Comparison of ENCODE assay signal across 18 mouse cellular contexts in the genomic region with DNA sequence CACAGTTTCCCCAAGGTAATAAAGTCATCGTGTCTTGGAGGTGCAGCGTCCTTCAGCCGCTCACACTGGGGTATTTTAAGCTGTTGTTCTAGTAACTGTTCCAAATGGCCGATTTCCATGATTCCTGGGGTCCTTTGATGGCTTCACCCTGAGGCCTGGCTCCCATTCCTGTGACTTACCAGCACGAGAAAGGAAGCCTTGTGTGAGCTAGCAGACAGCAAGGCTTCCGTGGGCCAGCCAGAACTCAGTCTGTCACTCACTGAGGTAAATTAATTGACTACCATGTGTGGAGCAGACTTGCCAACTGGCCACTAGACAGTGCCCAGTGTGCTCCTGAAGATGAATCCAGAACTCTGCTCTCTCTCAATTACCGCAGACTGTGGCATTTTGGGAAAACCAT. TPM values are rescaled to one million over a fixed set of nuclear protein-coding genes. Genes with fewer than 3 reads are reported as not detected.
DNase-seq lines count a peak whose midpoint lies in the region; ATAC-seq and TF ChIP-seq lines count a peak whose summit lies in the region.
"Had no signal": no experiment of that assay in that cellular context is flagged by ENCODE, and none has a peak within 500 bp of the region (broad histone marks: within the 10 kb centered on the region; RNA-seq: fewer than 3 reads in every experiment).

No protein-coding gene starts in this region.

- no peaks in the 10 kb centered on the region for H3K27me3 ChIP-seq in forebrain, embryonic 14.5 days (replicated peaks; ENCODE audit: control insufficient read depth, insufficient read depth, low read length)
- H3K27me3 ChIP-seq in forebrain, embryonic 11.5 days (ENCODE audit: control insufficient read depth, insufficient read depth, low read length) = no peaks in the 10 kb centered on the region
- no peaks in the 10 kb centered on the region for H3K27me3 ChIP-seq in midbrain, embryonic 15.5 days (replicated peaks)
- H3K27me3 ChIP-seq in midbrain, embryonic 13.5 days = no peaks in the 10 kb centered on the region
- no peaks in the 10 kb centered on the region for H3K27me3 ChIP-seq in forebrain, postnatal 0 days (ENCODE audit: insufficient read depth, low read length)
- no peaks in the 10 kb centered on the region for H3K27me3 ChIP-seq in midbrain, embryonic 16.5 days (ENCODE audit: control insufficient read depth, insufficient read depth, low read depth, low read length)
- H3K27me3 ChIP-seq: embryonic facial prominence, embryonic 13.5 days; heart, embryonic 12.5 days; liver, embryonic 12.5 days; Patski had no signal

- H3K27ac ChIP-seq in forebrain, embryonic 14.5 days (ENCODE audit: low read depth, low read length) = no peak overlapping the region; the same call in 1 of the 2 replicates
- no peak overlapping the region for H3K27ac ChIP-seq in forebrain, embryonic 11.5 days (ENCODE audit: low read depth, low read length)
- peak overlapping the region; percentile 20; the same call in 1 of the 2 replicates for H3K27ac ChIP-seq in midbrain, embryonic 15.5 days
- H3K27ac ChIP-seq in midbrain, embryonic 13.5 days = no peak overlapping the region; the same call in 1 of the 2 replicates
- H3K27ac ChIP-seq in forebrain, postnatal 0 days (ENCODE audit: low read depth, low read length) = no peak overlapping the region
- no peak overlapping the region for H3K27ac ChIP-seq in midbrain, embryonic 16.5 days (ENCODE audit: low read length)
- H3K27ac ChIP-seq: embryonic facial prominence, embryonic 13.5 days; limb, embryonic 10.5 days; liver, embryonic 12.5 days had no signal

- H3K4me3 ChIP-seq in forebrain, embryonic 14.5 days (ENCODE audit: low read depth, low read length) = no peak overlapping the region
- no peak overlapping the region for H3K4me3 ChIP-seq in forebrain, embryonic 11.5 days (ENCODE audit: low read depth, low read length)
- H3K4me3 ChIP-seq in midbrain, embryonic 15.5 days = no peak overlapping the region
- H3K4me3 ChIP-seq in midbrain, embryonic 13.5 days (replicated peaks) = no peak overlapping the region
- H3K4me3 ChIP-seq in forebrain, postnatal 0 days (ENCODE audit: low read depth, low read length) = no peak overlapping the region
- no peak overlapping the region for H3K4me3 ChIP-seq in midbrain, embryonic 16.5 days (ENCODE audit: low read depth, low read length)
- H3K4me3 ChIP-seq: embryonic facial prominence, embryonic 13.5 days; heart, embryonic 12.5 days; limb, embryonic 10.5 days; liver, embryonic 12.5 days; myocyte had no signal

- H3K4me2 ChIP-seq in forebrain, embryonic 14.5 days (ENCODE audit: low read length) = no peak overlapping the region
- H3K4me2 ChIP-seq in forebrain, embryonic 11.5 days (ENCODE audit: low read depth, low read length, severe bottlenecking) = no peak overlapping the region
- no peak overlapping the region for H3K4me2 ChIP-seq in midbrain, embryonic 15.5 days
- no peak overlapping the region for H3K4me2 ChIP-seq in midbrain, embryonic 13.5 days (replicated peaks)
- H3K4me2 ChIP-seq in forebrain, postnatal 0 days (ENCODE audit: low read depth) = no peak overlapping the region
- H3K4me2 ChIP-seq in midbrain, embryonic 16.5 days (ENCODE audit: low read length) = no peak overlapping the region
- H3K4me2 ChIP-seq: embryonic facial prominence, embryonic 13.5 days; heart, embryonic 12.5 days; liver, embryonic 12.5 days had no signal

- H3K36me3 ChIP-seq in forebrain, embryonic 14.5 days (ENCODE audit: control insufficient read depth, insufficient read depth, low read length) = no peaks in the 10 kb centered on the region
- no peaks in the 10 kb centered on the region for H3K36me3 ChIP-seq in forebrain, embryonic 11.5 days (ENCODE audit: control insufficient read depth, insufficient read depth, low read length)
- no peaks in the 10 kb centered on the region for H3K36me3 ChIP-seq in midbrain, embryonic 15.5 days (replicated peaks)
- no peaks in the 10 kb centered on the region; the same call in 1 of the 2 replicates for H3K36me3 ChIP-seq in midbrain, embryonic 13.5 days
- no peaks in the 10 kb centered on the region for H3K36me3 ChIP-seq in forebrain, postnatal 0 days (ENCODE audit: insufficient read depth)
- H3K36me3 ChIP-seq in midbrain, embryonic 16.5 days (ENCODE audit: control insufficient read depth, insufficient read depth, low read length) = no peaks in the 10 kb centered on the region
- H3K36me3 ChIP-seq: embryonic facial prominence, embryonic 13.5 days; heart, embryonic 12.5 days had no signal

- H3K4me1 ChIP-seq in forebrain, embryonic 14.5 days (ENCODE audit: control insufficient read depth, insufficient read depth, low read length) = peaks cover 17% of the 10 kb centered on the region
- peaks cover 4% of the 10 kb centered on the region; the same call in 1 of the 2 replicates for H3K4me1 ChIP-seq in forebrain, embryonic 11.5 days (replicated peaks; ENCODE audit: control insufficient read depth, insufficient read depth, low read length)
- peaks cover 39% of the 10 kb centered on the region for H3K4me1 ChIP-seq in midbrain, embryonic 15.5 days
- peaks cover 54% of the 10 kb centered on the region for H3K4me1 ChIP-seq in midbrain, embryonic 13.5 days (replicated peaks)
- peaks cover 11% of the 10 kb centered on the region for H3K4me1 ChIP-seq in forebrain, postnatal 0 days (ENCODE audit: insufficient read depth)
- H3K4me1 ChIP-seq in midbrain, embryonic 16.5 days (ENCODE audit: control insufficient read depth, insufficient read depth, low read length) = peaks cover 27% of the 10 kb centered on the region

- TF ChIP-seq CTCF in forebrain, postnatal 0 days (IDR thresholded peaks at IDR 0.05; ENCODE audit: low read depth) = no peak

- H3K9ac ChIP-seq in forebrain, embryonic 14.5 days (ENCODE audit: low read length) = no peak overlapping the region
- H3K9ac ChIP-seq in forebrain, embryonic 11.5 days (ENCODE audit: low read length) = no peak overlapping the region
- H3K9ac ChIP-seq in midbrain, embryonic 15.5 days = no peak overlapping the region
- H3K9ac ChIP-seq in midbrain, embryonic 13.5 days (replicated peaks) = no peak overlapping the region
- no peak overlapping the region for H3K9ac ChIP-seq in forebrain, postnatal 0 days
- H3K9ac ChIP-seq in midbrain, embryonic 16.5 days (ENCODE audit: low read depth, low read length) = no peak overlapping the region
- H3K9ac ChIP-seq: embryonic facial prominence, embryonic 13.5 days; heart, embryonic 12.5 days; liver, embryonic 12.5 days had no signal

- peak; percentile 49 for DNase-seq in forebrain, embryonic 14.5 days (ENCODE audit: low spot score)
- DNase-seq in forebrain, embryonic 11.5 days (ENCODE audit: low spot score) = no peak
- DNase-seq in forebrain, postnatal 0 days = peak; percentile 49
- no peak for DNase-seq in thymus, postnatal 0 days (ENCODE audit: low spot score)
- DNase-seq in adrenal gland, adult 18-20 months (ENCODE audit: low spot score in 2 of 2) = no peak
- DNase-seq: heart, postnatal 4 days; kidney, adult 18-20 months; kidney, postnatal 36 days; right cerebral cortex, postnatal 14 days had no signal

- 67% methylated on average over 7 of the region's 7 CpGs for WGBS in forebrain, embryonic 14.5 days
- 73% methylated on average over 7 of the region's 7 CpGs for WGBS in forebrain, embryonic 11.5 days
- 44% methylated on average over 7 of the region's 7 CpGs for WGBS in midbrain, embryonic 15.5 days
- WGBS in midbrain, embryonic 13.5 days = 52% methylated on average over 7 of the region's 7 CpGs
- WGBS in forebrain, postnatal 0 days = 36% methylated on average over 7 of the region's 7 CpGs
- 45% methylated on average over 7 of the region's 7 CpGs for WGBS in midbrain, embryonic 16.5 days

- no peak for ATAC-seq in forebrain, embryonic 14.5 days
- no peak for ATAC-seq in forebrain, embryonic 11.5 days (replicated peaks; ENCODE audit: low FRiP score)
- ATAC-seq in midbrain, embryonic 15.5 days (replicated peaks) = no peak
- ATAC-seq in midbrain, embryonic 13.5 days = no peak
- ATAC-seq in forebrain, postnatal 0 days = peak; percentile 41
- peak; percentile 27; the same call in 1 of the 2 replicates for ATAC-seq in midbrain, embryonic 16.5 days
- ATAC-seq: liver, embryonic 12.5 days; Patski had no signal

- no peaks in the 10 kb centered on the region for H3K9me3 ChIP-seq in forebrain, embryonic 14.5 days (replicated peaks; ENCODE audit: control insufficient read depth, low read length)
- peaks cover 2% of the 10 kb centered on the region; the same call in 1 of the 2 replicates for H3K9me3 ChIP-seq in forebrain, embryonic 11.5 days (ENCODE audit: control insufficient read depth, low read length)
- no peaks in the 10 kb centered on the region for H3K9me3 ChIP-seq in midbrain, embryonic 15.5 days
- no peaks in the 10 kb centered on the region for H3K9me3 ChIP-seq in midbrain, embryonic 13.5 days
- H3K9me3 ChIP-seq in forebrain, postnatal 0 days (ENCODE audit: low read length) = no peaks in the 10 kb centered on the region
- no peaks in the 10 kb centered on the region for H3K9me3 ChIP-seq in midbrain, embryonic 16.5 days (replicated peaks; ENCODE audit: control insufficient read depth, low read length, poor library complexity, severe bottlenecking)
- H3K9me3 ChIP-seq: embryonic facial prominence, embryonic 13.5 days; limb, embryonic 10.5 days had no signal

RNA-seq across cellular contexts. Expression of a gene that starts 41.2 kb away (rescaled TPM):
- 44.6 and 57.5 TPM in 2 replicates for polyA plus RNA-seq in forebrain, embryonic 14.5 days (2014; fragmentation: Nextera tagmentation; extraction: Ambion mirVana)
- polyA plus RNA-seq in forebrain, embryonic 11.5 days (2014; fragmentation: Nextera tagmentation; extraction: Ambion mirVana) = 39.8 and 40.6 TPM in 2 replicates
- 71.4 and 79.5 TPM in 2 replicates for polyA plus RNA-seq in midbrain, embryonic 15.5 days (2015; fragmentation: Nextera tagmentation; extraction: Ambion mirVana)
- 68.9 and 75.2 TPM in 2 replicates for polyA plus RNA-seq in midbrain, embryonic 13.5 days (2015; fragmentation: Nextera tagmentation; extraction: Ambion mirVana)
- 86.2 and 87.4 TPM in 2 replicates for total RNA-seq in forebrain, postnatal 0 days (2014; rRNA removed)
- polyA plus RNA-seq in forebrain, postnatal 0 days (2015; fragmentation: Nextera tagmentation; extraction: Ambion mirVana) = 47.6 and 63.6 TPM in 2 replicates
- polyA plus RNA-seq in midbrain, embryonic 16.5 days (2015; fragmentation: Nextera tagmentation; extraction: Ambion mirVana) = 58.3 and 74.4 TPM in 2 replicates
- polyA plus RNA-seq in thymus, postnatal 0 days (2015; fragmentation: Nextera tagmentation; extraction: Ambion mirVana) = 0.33 and 0.99 TPM in 2 replicates
- total RNA-seq in adrenal gland, adult 18-20 months (2021) = 10 to 100 TPM in 1 of 2 experiments, 1 to 10 TPM in 1; 5.5 to 12.8 TPM

Comparison
In these comparisons a context has a peak if more than half of its experiments do, and no peak if none do; other contexts are left out.
1. ATAC-seq: peak in forebrain, postnatal 0 days (single experiment) and midbrain, embryonic 16.5 days (single experiment); none in forebrain, embryonic 14.5 days (single experiment), forebrain, embryonic 11.5 days (single experiment), midbrain, embryonic 15.5 days (single experiment) and midbrain, embryonic 13.5 days (single experiment).
2. DNase-seq: peak in forebrain, embryonic 14.5 days (single experiment) and forebrain, postnatal 0 days (single experiment); none in forebrain, embryonic 11.5 days (single experiment), thymus, postnatal 0 days (single experiment) and adrenal gland, adult 18-20 months (0 of 2).
3. RNA of a gene that starts 41.2 kb away (polyA plus RNA-seq): 71.4 to 79.5 TPM in midbrain, embryonic 15.5 days, 68.9 to 75.2 TPM in midbrain, embryonic 13.5 days, 47.6 to 63.6 TPM in forebrain, postnatal 0 days, 58.3 to 74.4 TPM in midbrain, embryonic 16.5 days, 44.6 to 57.5 TPM in forebrain, embryonic 14.5 days and 39.8 to 40.6 TPM in forebrain, embryonic 11.5 days; 0.33 to 0.99 TPM in thymus, postnatal 0 days; every median in the first group is over 10 times any median in the second.